Mouse (Mus musculus) stomach, embryonic 14.5 days (tissue): ENCODE measurements at regions not wholly inside any gene's neighbourhood (a gene's known extent, or its start where the extent isn't known, plus 50 kb on each side); places are given as distances from the start of the nearest gene placed in this dataset.
A peak's percentile ranks its signal among the peaks of the same experiment; 100 is the strongest.

Source experiments
- ATAC-seq: fragments of 200-750 bp; cut with Nextera tagmentation; 2 replicates; pipeline ENCODE4 v1.8.0; 2017; ENCODE audit warnings: low read depth, moderate TSS enrichment; ENCODE audit not compliant: insufficient number of reproducible peaks, insufficient read depth, low FRiP score
- H3K27ac ChIP-seq: fragments of 300-500 bp; sonication (generic); 2 replicates; pipeline ENCODE4 v1.5.1; 2014; ENCODE audit warnings: mild to moderate bottlenecking, low read length, moderate library complexity, mixed read lengths
- H3K27me3 ChIP-seq: fragments of 300-500 bp; sonication (generic); 2 replicates; pipeline ENCODE4 v1.6.1; 2014; ENCODE audit warnings: low read length, control low read depth, mixed read lengths; ENCODE audit not compliant: control insufficient read depth, insufficient read depth
- H3K36me3 ChIP-seq: fragments of 300-500 bp; sonication (generic); 2 replicates; pipeline ENCODE4 v1.6.1; 2014; ENCODE audit warnings: mild to moderate bottlenecking, control low read depth, low read length, moderate library complexity, mixed read lengths; ENCODE audit not compliant: control insufficient read depth, insufficient read depth
- H3K4me1 ChIP-seq: fragments of 300-500 bp; sonication (generic); 2 replicates; pipeline ENCODE4 v1.6.1; 2014; ENCODE audit warnings: low read length, control low read depth, mixed read lengths; ENCODE audit not compliant: control insufficient read depth, insufficient read depth
- H3K4me2 ChIP-seq: fragments of 300-500 bp; sonication (generic); replicated peaks from 2 replicates; pipeline ENCODE4 v1.6.1; 2014; ENCODE audit warnings: low read depth, low read length, control low read depth
- H3K4me3 ChIP-seq: fragments of 300-500 bp; sonication (generic); 2 replicates; pipeline ENCODE4 v1.5.1; 2014; ENCODE audit warnings: low read depth, low read length, control low read depth
- H3K9ac ChIP-seq: fragments of 300-500 bp; sonication (generic); replicated peaks from 2 replicates; pipeline ENCODE4 v1.6.1; 2014; ENCODE audit warnings: low read depth, mild to moderate bottlenecking, control low read depth, low read length, moderate library complexity, mixed read lengths
- H3K9me3 ChIP-seq: fragments of 300-500 bp; sonication (generic); 2 replicates; pipeline ENCODE4 v1.6.1; 2016; ENCODE audit warnings: low read depth, low read length, control low read depth; ENCODE audit not compliant: control insufficient read depth
- whole genome bisulfite sequencing: fragments of 180-500 bp; shearing (Covaris S2); extraction: QIAGEN DNeasy Blood & Tissue Kit; methylation state at CpG from one replicate; pipeline ENCODE4 v1.1.7; 2014; 5-methylcytosine and 5-hydroxymethylcytosine counted together

- ATAC-seq: no peak
- Histone ChIP-seq H3K9ac (no peak overlapping the region), H3K27me3 (no peaks in the 10 kb centered on the region), H3K4me2 (no peak overlapping the region), H3K27ac (no peak overlapping the region), H3K4me3 (no peak overlapping the region), H3K9me3 (no peaks in the 10 kb centered on the region), H3K36me3 (no peaks in the 10 kb centered on the region), H3K4me1 (no peaks in the 10 kb centered on the region)
- WGBS: 85% methylated on average over 7 of the region's 7 CpGs
Measured at GRCm38 (mm10) chr8:12064664-12065063, 214.0 kb upstream of the A230072I06Rik start.

- H3K9me3 ChIP-seq: no peaks in the 10 kb centered on the region
- no peak for ATAC-seq
- 84% methylated on average over 10 of the region's 10 CpGs for WGBS
- no peak overlapping the region for H3K4me2 ChIP-seq
- H3K9ac ChIP-seq: no peak overlapping the region
- no peaks in the 10 kb centered on the region for H3K4me1 ChIP-seq
- no peaks in the 10 kb centered on the region for H3K27me3 ChIP-seq
- H3K4me3 ChIP-seq: no peak overlapping the region
- H3K27ac ChIP-seq: no peak overlapping the region
- H3K36me3 ChIP-seq: no peaks in the 10 kb centered on the region
Measured at GRCm38 (mm10) chr8:12066454-12066853, 212.2 kb upstream of the A230072I06Rik start.

- Histone ChIP-seq H3K4me2 (no peak overlapping the region), H3K9ac (no peak overlapping the region), H3K4me3 (no peak overlapping the region), H3K27ac (no peak overlapping the region), H3K4me1 (no peaks in the 10 kb centered on the region), H3K36me3 (no peaks in the 10 kb centered on the region), H3K9me3 (no peaks in the 10 kb centered on the region), H3K27me3 (no peaks in the 10 kb centered on the region)
- ATAC-seq: peak; percentile 42; the same call in 1 of the 2 replicates
- WGBS: 64% methylated on average over 6 of the region's 6 CpGs
Measured at GRCm38 (mm10) chr8:12073311-12073999, 205.2 kb upstream of the A230072I06Rik start.

DNA sequence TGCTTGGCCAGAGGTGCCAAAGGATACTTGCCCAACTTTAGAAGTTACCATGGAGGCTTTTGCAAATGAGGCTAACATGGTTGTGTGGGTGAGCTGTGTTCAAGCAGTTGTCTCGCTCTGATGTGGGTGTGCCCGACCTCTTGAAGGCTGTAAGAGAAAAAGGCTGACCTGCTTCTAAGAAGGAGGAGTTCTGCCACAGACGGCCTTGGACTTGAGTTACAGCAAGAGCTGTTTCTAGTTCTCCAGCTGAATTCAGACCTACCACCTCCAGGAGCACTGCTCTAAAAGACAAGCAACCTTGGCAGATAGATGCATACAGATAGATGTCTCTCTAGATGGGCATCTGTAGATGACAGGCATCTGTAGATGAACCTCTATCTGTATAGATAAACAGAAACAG lies 202.7 kb upstream of the A230072I06Rik start:
- no peaks in the 10 kb centered on the region for H3K4me1 ChIP-seq
- no peak overlapping the region for H3K9ac ChIP-seq
- WGBS: 70% methylated on average over 3 of the region's 3 CpGs
- H3K27me3 ChIP-seq: no peaks in the 10 kb centered on the region
- no peak for ATAC-seq
- no peak overlapping the region for H3K4me3 ChIP-seq
- no peak overlapping the region for H3K27ac ChIP-seq
- H3K9me3 ChIP-seq: no peaks in the 10 kb centered on the region
- no peak overlapping the region for H3K4me2 ChIP-seq
- no peaks in the 10 kb centered on the region for H3K36me3 ChIP-seq

- H3K9ac ChIP-seq: no peak overlapping the region
- H3K4me1 ChIP-seq: no peaks in the 10 kb centered on the region
- no peaks in the 10 kb centered on the region for H3K27me3 ChIP-seq
- no peak overlapping the region for H3K27ac ChIP-seq
- no peaks in the 10 kb centered on the region for H3K36me3 ChIP-seq
- H3K4me3 ChIP-seq: no peak overlapping the region
- no peak overlapping the region for H3K4me2 ChIP-seq
- WGBS: 80% methylated on average over 10 of the region's 10 CpGs
- no peak for ATAC-seq
- H3K9me3 ChIP-seq: no peaks in the 10 kb centered on the region
Measured at GRCm38 (mm10) chr8:12076811-12077375, 201.7 kb upstream of the A230072I06Rik start.

DNA sequence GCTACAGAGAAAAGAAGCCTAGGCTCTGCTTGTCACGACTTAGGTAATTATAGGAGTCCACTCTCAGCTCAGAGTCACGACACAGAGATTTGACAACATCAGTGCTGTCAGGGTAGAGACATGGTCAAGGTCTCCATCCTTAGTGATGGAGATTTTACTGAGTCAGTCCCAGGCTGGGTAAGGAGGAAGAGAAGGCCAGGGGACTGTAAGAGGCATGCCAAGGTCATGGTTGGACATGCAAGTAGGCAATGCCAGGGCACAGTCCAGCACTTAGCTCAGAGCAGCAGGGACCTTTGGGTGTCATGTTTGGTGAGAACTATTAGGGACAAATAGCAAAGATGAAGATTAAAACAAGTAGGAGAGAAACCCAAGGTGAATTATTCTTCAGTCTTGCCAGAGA lies 200.7 kb upstream of the A230072I06Rik start:
- no peaks in the 10 kb centered on the region for H3K4me1 ChIP-seq
- H3K9ac ChIP-seq: no peak overlapping the region
- H3K9me3 ChIP-seq: no peaks in the 10 kb centered on the region
- H3K4me2 ChIP-seq: no peak overlapping the region
- no peaks in the 10 kb centered on the region for H3K27me3 ChIP-seq
- no peaks in the 10 kb centered on the region for H3K36me3 ChIP-seq
- ATAC-seq: no peak
- no peak overlapping the region for H3K4me3 ChIP-seq
- no peak overlapping the region for H3K27ac ChIP-seq
- WGBS: 67% methylated on average over 2 of the region's 2 CpGs

DNA sequence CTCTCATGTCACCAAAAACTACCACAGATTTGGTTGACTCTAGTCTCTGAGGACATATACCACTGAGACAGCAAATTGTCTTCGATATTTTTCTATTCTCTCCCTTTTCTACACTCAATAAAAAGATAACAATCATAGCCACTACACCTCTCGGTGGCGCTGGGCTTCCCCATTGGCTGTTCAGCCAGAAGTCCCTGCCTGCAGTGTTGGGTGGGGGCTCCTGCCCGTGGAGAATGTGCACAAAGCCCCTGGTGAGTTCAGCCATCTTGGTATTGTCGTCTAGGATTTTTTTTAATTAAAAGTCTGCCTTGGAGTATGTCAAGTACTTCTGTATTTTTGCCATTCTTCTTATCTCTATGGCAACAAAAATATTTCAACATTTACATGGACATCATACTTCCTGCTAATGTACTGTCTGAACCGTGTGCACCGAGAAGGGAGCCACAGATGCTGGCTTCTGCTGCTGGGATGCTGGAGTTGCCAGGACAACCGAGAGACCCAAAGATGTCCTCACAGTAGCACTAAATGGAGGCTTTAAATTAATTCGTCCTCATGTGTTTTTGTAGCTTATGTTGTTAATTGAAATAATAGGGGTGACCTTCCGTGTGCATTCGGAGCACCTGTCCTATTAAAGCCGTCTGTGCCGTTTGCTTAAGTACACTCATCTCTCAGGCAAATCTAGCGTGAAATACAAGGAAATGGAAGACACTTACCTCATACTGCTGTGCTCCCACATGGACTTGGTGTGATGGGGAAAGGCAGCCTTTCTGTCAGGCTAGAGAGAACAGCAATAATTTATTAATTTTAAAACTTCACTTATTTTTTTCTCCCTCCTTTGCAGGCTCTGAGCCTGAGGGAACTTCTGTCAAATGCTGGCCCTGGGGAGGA lies 199.7 kb upstream of the A230072I06Rik start:
- no peaks in the 10 kb centered on the region for H3K9me3 ChIP-seq
- no peak overlapping the region for H3K4me2 ChIP-seq
- no peaks in the 10 kb centered on the region for H3K4me1 ChIP-seq
- H3K9ac ChIP-seq: no peak overlapping the region
- no peak for ATAC-seq
- no peak overlapping the region for H3K27ac ChIP-seq
- no peaks in the 10 kb centered on the region for H3K36me3 ChIP-seq
- no peak overlapping the region for H3K4me3 ChIP-seq
- WGBS: 78% methylated on average over 14 of the region's 14 CpGs
- H3K27me3 ChIP-seq: no peaks in the 10 kb centered on the region

DNA sequence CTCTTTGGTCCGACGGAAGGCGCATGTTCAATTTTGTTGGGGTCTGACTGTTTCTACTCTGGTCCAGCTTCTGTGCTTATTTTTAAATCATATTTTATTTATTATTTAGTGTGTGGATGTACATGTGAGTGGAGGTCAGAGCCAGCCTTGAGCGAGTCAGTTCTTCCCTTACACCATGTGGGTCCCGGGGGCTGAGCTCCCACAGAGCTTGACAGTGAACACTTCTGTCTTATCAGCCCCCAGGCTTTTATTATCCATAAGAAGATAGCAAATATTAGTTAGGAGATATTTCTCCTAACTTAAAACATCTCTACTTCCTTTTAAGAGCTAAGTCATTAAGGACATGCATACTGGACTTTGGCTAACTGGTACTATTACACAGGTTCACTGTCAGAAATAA lies 197.1 kb upstream of the A230072I06Rik start:
- WGBS: 92% methylated on average over 5 of the region's 5 CpGs
- no peak overlapping the region for H3K9ac ChIP-seq
- ATAC-seq: no peak

More for the DNA sequence above, 197.1 kb upstream of the A230072I06Rik start:
- Histone ChIP-seq H3K27me3 (no peaks in the 10 kb centered on the region), H3K4me2 (no peak overlapping the region), H3K36me3 (no peaks in the 10 kb centered on the region), H3K4me3 (no peak overlapping the region), H3K9me3 (no peaks in the 10 kb centered on the region), H3K27ac (no peak overlapping the region), H3K4me1 (no peaks in the 10 kb centered on the region)
